Mouse (Mus musculus) limb, embryonic 11.5 days (tissue): ENCODE measurements around the gene Zfp706. TPM values are rescaled to one million over a fixed set of nuclear protein-coding genes. Genes with fewer than 3 reads are reported as not detected.
"Not testable (repeated sequence)": the region's sequence is repeated elsewhere in the genome, so short reads cannot be mapped to it uniquely, and the experiment has no call there.

ENCODE experiments used
- ATAC-seq: fragments of 200-750 bp; cut with Nextera tagmentation; 2 replicates; pipeline ENCODE4 v1.8.0; 2017; ENCODE audit warnings: low read depth; ENCODE audit not compliant: insufficient number of reproducible peaks, low FRiP score, low TSS enrichment
- DNase-seq: peaks from one replicate; pipeline ENCODE4 v3.0.0-alpha.2; 2015; ENCODE audit warnings: low spot score
- H3K27ac ChIP-seq: fragments of 300-500 bp; sonication (generic); replicated peaks from 2 replicates; pipeline ENCODE4 v1.5.1; 2014; ENCODE audit warnings: low read depth, mild to moderate bottlenecking, low read length
- H3K27me3 ChIP-seq: fragments of 300-500 bp; sonication (generic); 2 replicates; pipeline ENCODE4 v1.6.1; 2014; ENCODE audit warnings: mild to moderate bottlenecking, low read length, mixed read lengths; ENCODE audit not compliant: control insufficient read depth, insufficient read depth
- H3K36me3 ChIP-seq: fragments of 300-500 bp; sonication (generic); 2 replicates; pipeline ENCODE4 v1.6.1; 2014; ENCODE audit warnings: mild to moderate bottlenecking, low read length, moderate library complexity, mixed read lengths; ENCODE audit not compliant: control insufficient read depth, insufficient read depth
- H3K4me1 ChIP-seq: fragments of 300-500 bp; sonication (generic); 2 replicates; pipeline ENCODE4 v1.6.1; 2014; ENCODE audit warnings: low read length, mixed read lengths; ENCODE audit not compliant: control insufficient read depth, insufficient read depth
- H3K4me2 ChIP-seq: fragments of 300-500 bp; sonication (generic); 2 replicates; pipeline ENCODE4 v1.6.1; 2014; ENCODE audit warnings: low read depth, mild to moderate bottlenecking, moderate library complexity; ENCODE audit not compliant: severe bottlenecking
- H3K4me3 ChIP-seq: fragments of 300-500 bp; sonication (generic); 2 replicates; pipeline ENCODE4 v1.5.1; 2014; ENCODE audit warnings: low read depth, low read length
- H3K9ac ChIP-seq: fragments of 300-500 bp; sonication (generic); 2 replicates; pipeline ENCODE4 v1.6.1; 2014; ENCODE audit warnings: mild to moderate bottlenecking, low read length
- H3K9me3 ChIP-seq: fragments of 300-500 bp; sonication (generic); 2 replicates; pipeline ENCODE4 v1.6.1; 2016; ENCODE audit warnings: low read length; ENCODE audit not compliant: control insufficient read depth
- WGBS: fragments of 180-500 bp; shearing (Covaris S2); extraction: QIAGEN DNeasy Blood & Tissue Kit; methylation state at CpG from one replicate; pipeline ENCODE4 v1.1.7; 2014; 5-methylcytosine and 5-hydroxymethylcytosine counted together
- polyA plus RNA-seq: library from polyadenylated mRNA; unstranded; fragments of >200 nt; fragmentation: Nextera tagmentation; extraction: Ambion mirVana; gene quantifications from 2 replicates; pipeline ENCODE4 v1.2.1, GENCODE M21; 2014

The Zfp706 gene
- polyA plus RNA-seq, 1 experiment from 2014 or later = 420 TPM

- under 1% methylated on average over 42 of the region's 48 CpGs for WGBS
- Histone ChIP-seq H3K4me1 (peaks cover 5% of the 10 kb centered on the region; the same call in 1 of the 2 replicates), H3K4me2 (peak overlapping the region; percentile 54), H3K9ac (peak overlapping the region; percentile 98), H3K9me3 (no peaks in the 10 kb centered on the region), H3K27me3 (no peaks in the 10 kb centered on the region), H3K27ac (peak overlapping the region; percentile 90), H3K4me3 (peak overlapping the region; percentile 90), H3K36me3 (peaks cover 6% of the 10 kb centered on the region)
- DNase-seq (peak; percentile 33), ATAC-seq (peak; percentile 36; the same call in 1 of the 2 replicates)
Measured at GRCm38 (mm10) chr15:37006475-37007164, 953 bp downstream of the Zfp706 start.

GRCm38 (mm10) chr15:37005793-37006474, 1.6 kb downstream of the Zfp706 start:
- Histone ChIP-seq H3K4me3 (peak overlapping the region; percentile 90), H3K27me3 (no peaks in the 10 kb centered on the region), H3K36me3 (peaks cover 6% of the 10 kb centered on the region), H3K4me1 (peaks cover 5% of the 10 kb centered on the region; the same call in 1 of the 2 replicates), H3K9me3 (no peaks in the 10 kb centered on the region), H3K27ac (no peak overlapping the region), H3K9ac (peak overlapping the region; percentile 98), H3K4me2 (peak overlapping the region; percentile 54)
- no peak for ATAC-seq
- 49% methylated on average over 7 of the region's 7 CpGs for WGBS
- no peak for DNase-seq

GRCm38 (mm10) chr15:37004858-37005257, 2.7 kb downstream of the Zfp706 start:
- H3K27ac ChIP-seq = no peak overlapping the region
- WGBS = 86% methylated on average over 5 of the region's 5 CpGs
- DNase-seq (no peak), ATAC-seq (no peak)
- peaks cover 5% of the 10 kb centered on the region; the same call in 1 of the 2 replicates for H3K4me1 ChIP-seq
- H3K9me3 ChIP-seq = no peaks in the 10 kb centered on the region
- peaks cover 13% of the 10 kb centered on the region for H3K36me3 ChIP-seq
- H3K27me3 ChIP-seq = no peaks in the 10 kb centered on the region
- no peak overlapping the region for H3K4me2 ChIP-seq
- H3K4me3 ChIP-seq = no peak overlapping the region
- H3K9ac ChIP-seq = no peak overlapping the region

- peaks cover 28% of the 10 kb centered on the region for H3K36me3 ChIP-seq
- H3K4me2 ChIP-seq = no peak overlapping the region
- no peak overlapping the region for H3K27ac ChIP-seq
- ATAC-seq = no peak
- no peak overlapping the region for H3K4me3 ChIP-seq
- no peak for DNase-seq
- H3K9ac ChIP-seq = no peak overlapping the region
- WGBS = 92% methylated on average over 7 of the region's 7 CpGs
- H3K4me1 ChIP-seq = no peaks in the 10 kb centered on the region
- 0 out of 2 replicates have a peak, but pooled peaks cover 2% of the 10 kb centered on the region for H3K9me3 ChIP-seq
- no peaks in the 10 kb centered on the region for H3K27me3 ChIP-seq
Measured at GRCm38 (mm10) chr15:37002276-37002675, 5.3 kb downstream of the Zfp706 start.

- not testable (repeated sequence) for H3K4me2 ChIP-seq, H3K27ac ChIP-seq, H3K27me3 ChIP-seq, H3K4me1 ChIP-seq, H3K9ac ChIP-seq, H3K4me3 ChIP-seq, DNase-seq, H3K9me3 ChIP-seq, ATAC-seq
- 91% methylated on average over 7 of the region's 7 CpGs for WGBS
- H3K36me3 ChIP-seq = peaks cover 30% of the 10 kb centered on the region
Measured at GRCm38 (mm10) chr15:36999602-37000001, 8.0 kb downstream of the Zfp706 start.

GRCm38 (mm10) chr15:36995166-36995565, 12.4 kb downstream of the Zfp706 start:
- DNase-seq = no peak
- Histone ChIP-seq H3K9ac (no peak overlapping the region), H3K27me3 (no peaks in the 10 kb centered on the region), H3K9me3 (0 out of 2 replicates have a peak, but pooled peaks cover 2% of the 10 kb centered on the region), H3K4me2 (no peak overlapping the region), H3K27ac (no peak overlapping the region), H3K4me1 (no peaks in the 10 kb centered on the region), H3K36me3 (peaks cover 19% of the 10 kb centered on the region), H3K4me3 (no peak overlapping the region)
- ATAC-seq = no peak
- 94% methylated on average over 4 of the region's 4 CpGs for WGBS

- no peaks in the 10 kb centered on the region for H3K27me3 ChIP-seq
- H3K9me3 ChIP-seq = 0 out of 2 replicates have a peak, but pooled peaks cover 2% of the 10 kb centered on the region
- no peak overlapping the region for H3K27ac ChIP-seq
- H3K9ac ChIP-seq = no peak overlapping the region
- no peak overlapping the region for H3K4me3 ChIP-seq
- ATAC-seq = no peak
- no peak for DNase-seq
- no peak overlapping the region for H3K4me2 ChIP-seq
- no peaks in the 10 kb centered on the region for H3K4me1 ChIP-seq
- 67% methylated on average over 1 of the region's 1 CpGs for WGBS
- peaks cover 16% of the 10 kb centered on the region for H3K36me3 ChIP-seq
Measured at GRCm38 (mm10) chr15:36994665-36995064, 12.9 kb downstream of the Zfp706 start.

- DNase-seq (no peak), ATAC-seq (no peak)
- no peaks in the 10 kb centered on the region for H3K4me1 ChIP-seq
- peaks cover 11% of the 10 kb centered on the region for H3K36me3 ChIP-seq
- H3K9ac ChIP-seq = no peak overlapping the region
- H3K27ac ChIP-seq = no peak overlapping the region
- H3K9me3 ChIP-seq = 0 out of 2 replicates have a peak, but pooled peaks cover 2% of the 10 kb centered on the region
- H3K27me3 ChIP-seq = no peaks in the 10 kb centered on the region
- no peak overlapping the region for H3K4me3 ChIP-seq
- 0 out of 2 replicates have a peak overlapping the region, but pooled peaks have one; percentile 3 for H3K4me2 ChIP-seq
- 71% methylated on average over 8 of the region's 8 CpGs for WGBS
Measured at GRCm38 (mm10) chr15:36993435-36994178, 14.0 kb downstream of the Zfp706 start.
